Mouse (Mus musculus) retina, embryonic 14.5 days (tissue): ENCODE measurements around the gene Mov10.
A peak's percentile ranks its signal among the peaks of the same experiment; 100 is the strongest.
"Not testable (repeated sequence)": the region's sequence is repeated elsewhere in the genome, so short reads cannot be mapped to it uniquely, and the experiment has no call there.

ENCODE experiments used
- DNase-seq: peaks from one replicate; pipeline ENCODE4 v3.0.0-alpha.2; 2015; ENCODE audit warnings: low spot score

Gene Mov10

DNA sequence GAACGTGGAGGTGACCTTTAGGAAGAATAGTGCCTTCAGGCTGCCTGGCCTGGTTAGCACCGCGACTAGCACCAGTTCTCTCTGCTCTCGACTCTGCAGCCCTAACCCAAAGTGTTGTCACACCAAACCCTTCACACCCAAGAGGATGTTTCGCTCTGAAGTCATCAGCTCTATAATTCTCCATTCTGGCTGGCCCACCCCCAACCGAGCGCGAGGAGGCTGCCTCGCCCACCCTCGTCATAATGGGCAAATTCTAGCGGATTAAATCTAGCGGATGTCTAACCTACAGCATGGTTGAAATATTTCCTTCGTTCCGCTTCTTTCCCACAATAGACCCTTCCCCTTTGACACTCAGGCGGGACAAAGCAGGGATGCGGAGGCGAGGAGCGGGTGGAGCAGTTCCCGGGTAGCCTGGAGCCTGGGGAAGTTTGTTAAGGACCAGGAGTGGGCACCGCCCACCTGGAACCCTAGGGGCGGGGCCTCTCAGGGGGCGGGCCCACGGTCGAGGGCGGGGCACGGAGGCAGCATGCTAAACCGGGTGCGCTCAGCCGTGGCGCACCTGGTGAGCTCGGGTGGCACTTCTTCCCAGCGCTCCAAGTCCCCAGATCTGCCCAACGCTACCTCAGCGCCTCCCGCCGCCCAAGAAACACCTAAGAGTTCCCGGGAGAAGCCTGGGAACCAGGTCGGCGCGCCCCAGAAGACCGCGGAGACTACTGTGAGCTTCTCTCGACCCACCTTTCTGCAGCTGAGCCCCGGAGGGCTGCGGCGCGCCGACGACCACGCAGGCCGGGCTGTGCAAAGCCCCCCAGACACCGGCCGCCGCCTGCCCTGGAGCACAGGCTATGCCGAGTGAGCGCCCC is 37.6 kb downstream of the Mov10 start, which contains the start of gene Ppm1j:
Gene Ppm1j, plus strand, starts transcription at position 496 of the 860 bp plus-strand sequence.
- peak; percentile 70 for DNase-seq

GRCm38 (mm10) chr3:104779949-104780348 is 38.4 kb downstream of the Mov10 start:
- peak; percentile 90 for DNase-seq

- DNase-seq, result peak; percentile 68
Observed at GRCm38 (mm10) chr3:104777342-104777741, 41.0 kb downstream of the Mov10 start.

GRCm38 (mm10) chr3:104773301-104773700 is 45.1 kb downstream of the Mov10 start:
- no peak for DNase-seq

DNA sequence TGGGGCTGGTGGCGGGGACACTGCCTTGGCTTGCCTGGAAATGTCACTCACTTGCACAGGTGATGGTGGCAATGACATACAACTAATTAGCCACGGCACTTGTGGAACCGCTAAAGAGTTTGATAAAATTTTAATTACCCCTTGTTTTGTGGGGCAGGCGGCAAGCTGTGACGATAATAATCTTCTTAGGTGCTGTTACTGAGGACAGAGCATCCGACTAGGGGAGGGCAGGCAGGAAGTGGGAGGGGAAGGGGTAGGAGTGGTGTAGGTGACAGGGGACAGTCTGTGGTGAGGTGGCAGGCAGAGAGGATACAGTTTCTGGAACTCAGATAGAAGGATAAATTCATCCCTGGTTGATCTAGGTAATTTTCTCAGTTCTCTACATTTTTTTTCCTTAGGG is 46.9 kb downstream of the Mov10 start:
- DNase-seq, result no peak

DNA sequence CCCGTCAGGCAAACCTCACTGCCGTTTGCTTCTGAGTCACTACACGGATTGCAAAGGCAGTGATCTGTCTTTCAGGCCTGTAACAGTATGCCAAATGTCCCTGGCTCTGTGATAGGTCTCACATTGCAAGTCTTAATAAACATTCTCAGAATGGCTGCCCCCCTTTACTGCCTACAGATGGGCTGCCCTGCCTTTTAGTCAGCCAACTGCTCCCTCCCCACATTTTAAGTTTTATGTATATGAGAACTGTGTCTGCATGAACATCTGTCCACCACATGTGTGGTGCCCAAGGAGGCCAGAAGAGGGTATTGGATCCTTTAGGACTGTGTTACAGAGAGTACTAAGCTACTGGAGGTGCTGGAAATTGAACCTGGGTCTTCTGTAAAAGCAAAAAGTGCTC is 47.4 kb downstream of the Mov10 start:
- DNase-seq, result no peak

GRCm38 (mm10) chr3:104770035-104770434 is 48.3 kb downstream of the Mov10 start:
- peak; percentile 67 for DNase-seq

GRCm38 (mm10) chr3:104769135-104769534 is 49.2 kb downstream of the Mov10 start:
- no peak for DNase-seq

GRCm38 (mm10) chr3:104767716-104768115 is 50.6 kb downstream of the Mov10 start:
- no peak for DNase-seq

GRCm38 (mm10) chr3:104767141-104767540 is 51.2 kb downstream of the Mov10 start:
- DNase-seq, result no peak

GRCm38 (mm10) chr3:104765021-104765420 is 53.3 kb downstream of the Mov10 start:
- DNase-seq, result no peak

DNA sequence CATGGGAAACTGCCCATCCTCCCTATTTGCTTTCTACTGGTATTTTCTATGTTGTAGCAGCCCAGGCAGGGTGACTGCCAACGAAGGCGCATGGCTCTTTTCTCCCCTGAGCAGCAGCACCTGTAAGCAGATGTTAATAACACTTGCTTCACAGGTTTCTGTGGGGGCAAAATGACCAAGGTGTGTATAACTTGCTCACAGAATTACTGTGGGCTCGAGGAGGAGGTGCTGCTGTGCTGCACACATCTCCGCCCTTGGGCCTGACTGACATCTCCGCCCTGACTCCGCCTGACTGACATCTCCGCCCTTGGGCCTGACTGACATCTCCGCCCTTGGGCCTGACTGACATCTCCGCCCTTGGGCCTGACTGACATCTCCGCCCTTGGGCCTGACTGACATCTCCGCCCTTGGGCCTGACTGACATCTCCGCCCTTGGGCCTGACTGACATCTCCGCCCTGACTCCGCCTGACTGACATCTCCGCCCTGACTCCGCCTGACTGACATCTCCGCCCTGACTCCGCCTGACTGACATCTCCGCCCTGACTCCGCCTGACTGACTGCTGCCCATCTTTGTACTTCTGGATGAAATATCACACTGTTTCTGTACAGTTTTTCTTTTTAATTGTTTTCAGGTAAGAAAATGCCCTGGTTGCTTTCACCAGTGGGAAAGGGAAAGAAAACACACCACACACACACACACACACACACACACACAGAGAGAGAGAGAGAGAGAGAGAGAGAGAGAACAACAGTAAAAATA is 56.1 kb downstream of the Mov10 start:
- DNase-seq, result not testable (repeated sequence)

DNA sequence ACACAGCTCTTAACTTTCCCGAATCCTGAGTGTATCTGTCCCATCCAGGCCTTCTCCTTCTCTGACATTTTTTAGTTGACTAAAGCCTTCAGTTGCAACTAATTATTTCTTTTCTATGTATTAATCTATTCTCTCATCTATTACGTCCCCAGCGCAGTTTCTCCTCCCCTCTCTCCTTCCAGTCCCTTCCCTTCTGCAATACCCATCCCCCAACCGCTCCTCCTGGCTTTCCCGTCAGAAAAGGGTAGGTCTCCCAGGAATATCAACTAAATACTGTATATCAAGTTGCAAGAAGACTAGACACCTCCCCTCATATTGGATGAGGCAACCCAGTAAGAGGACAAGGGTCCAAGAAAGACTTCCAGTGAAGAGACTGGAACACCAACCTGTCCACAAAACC is 59.5 kb downstream of the Mov10 start:
- DNase-seq, result no peak

- peak; percentile 93 for DNase-seq
Observed at GRCm38 (mm10) chr3:104758406-104758805, 60.0 kb downstream of the Mov10 start.

GRCm38 (mm10) chr3:104752845-104753244 is 65.5 kb downstream of the Mov10 start:
- peak; percentile 31 for DNase-seq
